Mouse (Mus musculus) heart, postnatal 14 days (tissue): ENCODE data around the gene Rac2. TPM values are rescaled to one million over a fixed set of nuclear protein-coding genes. Genes with fewer than 3 reads are reported as not detected.
A peak's percentile ranks its signal among the peaks of the same experiment; 100 is the strongest.

ENCODE experiments used
- DNase-seq, 2 experiments: peaks; one replicate each; pipeline ENCODE4 v3.0.0; 2021 to 2022
- intact Hi-C: fragments of 180-260 bp; cut with DNase I; formaldehyde crosslinking; loops from one replicate; pipeline ENCODE4 v1.15.1; 2025
- long read RNA-seq, 2 experiments: library from polyadenylated mRNA; stranded (forward); transcript quantifications; one replicate each; pipeline ENCODE4 v2.0.0; 2021
- total RNA-seq, 2 experiments: library from RNA; stranded (reverse); gene quantifications; 2 replicates each; pipeline ENCODE4 v1.2.3; 2021

Gene Rac2
- 10 to 100 TPM in 1 of 2 experiments, 1 to 10 TPM in 1; 3.9 to 18.7 TPM for total RNA-seq
- long read RNA-seq, experiment 1, transcript Rac2-201 (7 exons, 3,038 nt): major isoform, 28 of 33 reads
- long read RNA-seq, experiment 1, partial matches to known transcripts: 2 of 33 reads
- long read RNA-seq, experiment 1, other reads (novel, unspliced or antisense): 3 of 33 reads
- long read RNA-seq, experiment 2, transcript Rac2-201 (7 exons, 3,038 nt): major isoform, 6 of 6 reads
- long read RNA-seq, experiment 2, partial matches to known transcripts: 0 of 6 reads
- long read RNA-seq, experiment 2, other reads (novel, unspliced or antisense): 0 of 6 reads

DNA sequence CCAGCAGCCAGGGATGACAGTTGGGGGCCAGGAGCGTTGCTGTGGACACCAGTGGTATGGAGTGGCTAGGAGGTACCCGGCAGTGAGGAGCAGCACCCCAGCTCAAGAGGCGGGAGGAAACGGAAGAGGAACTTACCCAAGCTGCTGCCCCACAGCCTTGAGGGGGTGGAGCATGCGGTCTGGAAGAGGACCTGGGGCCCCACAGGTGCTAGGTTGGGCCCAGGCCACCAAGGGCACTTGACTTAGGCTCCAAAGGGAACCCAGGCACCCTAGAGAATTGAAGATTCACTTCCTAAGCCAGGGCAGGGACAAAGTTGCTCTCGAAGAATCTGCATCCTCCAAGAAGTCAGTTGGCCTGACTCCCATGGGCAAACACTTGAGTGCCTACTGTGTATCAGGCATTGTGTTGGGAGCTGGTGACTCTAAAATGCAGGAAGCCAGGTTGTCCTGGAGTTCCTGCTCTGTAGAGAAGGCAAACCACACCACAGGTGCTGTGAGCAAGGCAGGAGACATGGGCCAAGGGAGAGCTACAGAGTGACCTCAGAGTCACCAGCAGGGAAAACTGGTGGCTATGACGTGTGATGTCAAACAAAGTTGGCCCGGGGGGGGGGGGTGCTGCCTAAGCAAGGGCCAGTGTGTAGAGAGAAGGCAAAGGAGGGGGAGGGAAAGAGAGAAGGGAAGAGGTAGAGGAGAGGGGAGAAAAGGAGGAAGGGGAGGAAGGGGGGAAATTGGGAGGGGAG, at the start of gene Rac2:
TSS of gene Rac2 (minus strand) at position 126 of the 740 bp plus-strand sequence.
- no peak for DNase-seq
- intact Hi-C loops: no loop called here

DNA sequence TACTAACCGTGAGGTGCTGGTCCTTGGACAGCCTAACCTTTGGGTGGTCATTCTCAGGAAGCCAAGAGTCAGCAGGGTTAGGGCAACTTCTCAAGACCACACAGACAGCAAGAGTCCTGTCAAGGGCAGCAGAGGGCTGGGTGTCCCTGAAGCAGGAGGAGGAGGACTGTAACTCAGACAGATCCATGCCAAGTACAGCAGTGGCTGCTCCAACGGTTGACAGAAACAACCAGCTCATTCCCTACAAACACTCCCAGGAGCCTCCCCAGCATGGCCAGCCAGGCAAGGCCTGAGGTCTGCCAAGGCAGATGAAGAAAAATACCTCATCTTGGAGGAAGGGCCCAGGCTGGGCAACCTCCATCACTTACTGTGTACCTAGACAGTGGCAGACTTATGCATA, 44.4 kb upstream of the Rac2 start:
- no peak for DNase-seq
- intact Hi-C loops: no loop called here

DNA sequence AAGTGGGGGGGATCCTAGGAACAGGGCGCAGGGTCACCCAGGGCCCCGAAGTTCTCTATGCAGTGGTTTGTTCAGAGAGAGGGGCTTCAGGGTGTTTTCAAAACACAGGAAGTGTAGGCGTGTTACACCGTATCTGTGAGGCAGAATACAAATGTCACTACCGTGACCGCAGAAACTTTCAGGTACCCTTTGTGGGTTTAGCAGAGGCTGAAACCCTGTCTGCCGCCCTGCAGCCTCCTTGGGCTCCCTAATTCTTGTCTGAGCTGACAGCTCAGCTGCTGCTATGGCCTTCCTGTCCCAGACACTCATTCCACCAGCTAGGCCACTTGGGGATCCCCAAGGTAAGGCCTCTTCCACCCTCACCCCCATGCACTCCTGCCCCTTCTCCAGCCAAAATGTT, 42.0 kb upstream of the Rac2 start:
- no peak for DNase-seq
- intact Hi-C loops: no loop called here

DNA sequence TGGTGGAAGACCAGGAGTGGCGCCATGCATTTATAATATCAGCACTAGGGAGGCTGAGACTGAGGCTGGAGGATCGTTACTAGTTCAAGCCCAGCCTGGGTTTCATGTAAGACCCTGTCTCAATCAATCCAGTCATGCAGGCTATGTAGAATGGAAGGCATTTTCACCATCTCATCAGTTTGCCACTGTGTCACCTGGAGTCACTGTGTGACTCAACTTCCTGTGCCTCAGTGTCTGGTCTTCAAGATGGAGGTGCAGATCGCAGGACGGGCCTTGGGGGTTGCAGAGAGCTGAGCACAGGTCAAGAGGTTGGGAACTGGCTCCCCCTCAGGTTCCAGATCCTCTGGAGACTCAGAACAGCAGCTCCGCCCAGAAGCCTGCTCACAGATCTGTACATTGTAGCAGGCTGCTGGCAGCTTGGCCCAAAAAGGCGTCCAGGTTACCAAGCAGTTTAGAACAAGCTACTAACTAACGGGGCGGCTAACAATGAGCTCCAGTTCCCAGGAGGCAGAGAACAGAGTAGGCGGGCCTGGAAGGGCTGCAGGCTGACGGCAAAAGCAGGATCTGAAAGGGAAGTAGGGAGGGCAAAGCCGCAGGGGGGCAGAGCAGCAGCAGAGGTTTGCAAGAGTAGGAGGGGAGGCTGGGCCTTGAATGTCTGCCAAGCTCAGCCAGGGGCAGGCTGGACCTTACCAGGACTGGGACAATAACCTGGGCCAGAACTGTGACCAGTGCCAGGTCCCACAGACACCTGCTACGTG, 38.3 kb upstream of the Rac2 start:
- DNase-seq: peak in 1 of 2 experiments; percentile 23
- intact Hi-C loops: no loop called here

DNA sequence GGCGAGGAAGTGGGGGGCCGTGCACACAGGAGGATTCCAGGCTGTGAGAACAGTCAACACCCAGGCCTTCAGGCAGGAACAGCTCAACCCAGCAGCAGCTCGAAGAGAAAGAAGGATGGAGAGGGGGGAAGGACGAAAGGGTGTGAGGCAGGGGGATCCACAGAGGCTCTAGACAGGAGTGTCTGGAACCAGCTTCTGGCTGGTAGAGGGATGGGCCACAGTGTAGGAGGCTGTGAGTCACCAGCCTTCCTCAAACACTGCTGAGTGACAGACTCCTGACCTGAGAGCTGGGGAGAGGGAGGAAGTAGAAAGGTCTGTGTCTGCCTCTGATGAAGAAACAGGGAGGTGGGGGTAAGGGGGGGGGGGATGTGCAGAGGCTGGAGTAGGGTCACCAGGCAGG, 34.9 kb upstream of the Rac2 start:
- intact Hi-C loops: no loop called here
- DNase-seq: no peak

DNA sequence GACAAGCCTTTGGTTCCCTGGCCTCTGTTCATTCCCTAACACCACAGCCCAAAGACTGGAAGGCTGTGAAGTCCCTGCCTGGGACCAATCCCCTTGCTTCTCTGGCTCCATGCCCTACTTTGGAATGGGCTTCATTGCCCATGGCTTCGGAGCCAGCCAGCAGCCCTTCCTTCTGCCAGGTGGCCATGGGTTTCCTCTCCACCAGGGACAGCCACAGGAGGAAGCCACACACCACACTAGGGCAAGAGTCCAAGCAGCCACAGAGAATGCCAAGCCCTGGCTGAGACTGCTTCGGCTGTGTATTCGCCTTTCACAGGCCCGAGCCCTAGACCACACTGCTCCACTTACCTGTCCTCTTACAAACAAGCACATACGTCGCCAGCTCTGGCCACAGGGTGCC, 33.5 kb upstream of the Rac2 start:
- no peak for DNase-seq
- intact Hi-C loops: no loop called here

DNA sequence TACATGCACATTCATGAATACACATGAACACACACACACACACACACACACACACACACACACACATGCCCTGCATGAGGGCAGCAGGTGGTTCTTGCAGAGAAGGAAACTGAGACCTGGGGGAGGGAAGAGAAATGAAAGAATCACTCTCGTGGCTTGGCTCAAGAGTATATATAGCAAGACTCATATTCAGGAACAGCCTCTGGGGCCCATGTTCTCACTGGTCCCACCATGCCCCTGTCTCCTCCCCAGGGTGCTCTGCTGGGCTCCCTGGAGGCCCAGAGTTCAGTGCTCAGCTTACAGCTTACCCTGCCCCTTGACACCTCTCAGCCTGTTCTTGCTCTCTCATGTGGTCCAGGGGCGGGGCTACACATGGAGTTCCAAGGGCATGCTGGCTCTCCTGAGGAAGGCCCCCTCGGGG, 32.8 kb upstream of the Rac2 start:
- intact Hi-C loops: no loop called here

DNA sequence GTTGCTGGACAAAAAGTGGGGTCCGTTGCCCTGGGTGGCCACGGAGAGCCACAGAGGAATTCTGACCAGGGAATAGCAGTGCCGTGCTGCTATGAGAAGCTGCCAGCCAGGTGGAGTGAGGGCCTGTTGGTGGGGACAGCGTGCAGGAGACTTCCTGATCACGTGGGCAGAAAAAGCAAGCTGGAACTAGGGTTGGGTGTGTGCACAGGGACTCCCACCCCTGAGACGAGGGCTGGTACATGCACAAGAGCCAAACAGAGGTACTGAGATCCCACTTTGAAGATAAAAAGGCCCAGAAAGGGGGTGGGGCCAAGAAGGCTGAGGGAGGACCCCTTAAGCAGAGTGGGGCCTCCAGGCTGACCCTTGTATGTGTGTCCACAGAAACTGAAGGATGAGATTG, 31.7 kb upstream of the Rac2 start:
- DNase-seq: no peak
- intact Hi-C loops: no loop called here

More for the DNA sequence above, 32.8 kb upstream of the Rac2 start:
- DNase-seq: no peak

DNA sequence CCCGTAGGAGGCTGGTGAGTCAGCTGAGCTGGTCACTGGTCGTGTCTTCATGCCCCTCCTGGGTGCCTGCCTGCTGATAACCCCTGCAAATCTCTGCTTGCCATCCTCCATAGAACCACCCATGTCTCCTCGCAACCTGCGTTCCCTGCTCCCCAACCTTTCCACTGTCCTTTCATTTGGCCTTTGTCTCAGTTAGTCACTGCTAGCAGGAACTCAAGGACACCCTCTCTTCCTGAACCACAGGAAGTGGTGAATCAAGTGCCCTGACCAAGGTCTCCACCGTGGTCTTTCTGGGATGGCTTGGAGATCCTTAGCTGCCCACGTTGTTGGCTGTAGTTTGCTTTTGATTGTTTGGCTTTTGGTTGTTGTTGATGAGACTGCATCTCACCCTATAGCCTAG, 28.6 kb upstream of the Rac2 start:
- DNase-seq: no peak
- intact Hi-C loops: no loop called here

DNA sequence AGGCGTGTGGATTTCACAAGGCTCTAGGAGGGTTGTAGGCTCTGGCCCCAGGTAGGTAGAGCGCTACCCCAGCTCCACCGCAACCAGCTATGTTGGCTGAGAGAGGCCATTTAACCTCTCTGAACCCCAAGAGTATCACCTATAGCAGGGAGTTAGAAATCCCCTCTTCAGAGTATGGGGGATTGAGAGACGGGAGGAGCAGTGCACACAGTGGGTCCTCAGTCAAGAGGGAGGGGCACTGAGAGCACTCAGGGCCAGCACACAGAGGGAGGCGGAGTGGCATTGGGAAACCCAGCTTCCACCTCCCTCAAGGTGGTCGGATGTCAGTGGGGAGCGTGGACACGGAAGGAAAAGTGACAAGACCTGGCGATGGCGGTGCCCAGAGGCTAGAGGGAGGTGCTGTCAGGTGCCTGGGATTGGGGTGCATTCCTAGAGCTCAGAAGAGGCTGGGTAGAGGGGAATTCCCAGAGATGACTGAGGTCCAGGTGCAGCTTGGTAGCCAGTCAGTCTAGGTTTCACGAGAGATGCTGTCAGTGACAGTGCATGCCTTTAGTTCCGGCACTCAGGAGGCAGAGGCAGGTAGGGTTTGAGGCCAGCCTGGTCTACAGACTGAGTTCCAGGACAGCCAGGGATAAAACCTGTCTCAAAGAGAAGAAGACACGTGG, 27.1 kb upstream of the Rac2 start:
- no peak for DNase-seq
- intact Hi-C loops: no loop called here

DNA sequence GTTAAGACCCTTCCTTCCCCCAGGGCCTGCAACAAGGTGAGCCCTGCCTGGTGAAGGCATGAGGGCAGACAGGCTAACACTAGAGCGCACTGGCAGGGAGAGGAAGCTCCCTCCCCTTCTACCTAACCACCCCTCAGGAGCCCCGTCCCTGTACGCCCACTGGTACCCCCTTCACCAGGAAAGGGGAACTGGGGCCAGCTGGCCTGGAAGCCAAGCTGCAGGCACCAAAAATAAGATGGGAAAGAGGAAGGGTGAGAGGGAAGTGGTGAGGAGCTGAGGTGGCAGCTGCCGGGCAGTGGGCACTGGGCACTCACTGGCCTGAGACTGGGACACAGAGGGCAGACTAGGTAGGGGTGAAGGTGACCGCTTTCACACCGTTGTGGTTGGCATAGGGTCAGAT, 26.5 kb upstream of the Rac2 start:
- DNase-seq: peak; percentile 25 to 30
- intact Hi-C loops: no loop called here

DNA sequence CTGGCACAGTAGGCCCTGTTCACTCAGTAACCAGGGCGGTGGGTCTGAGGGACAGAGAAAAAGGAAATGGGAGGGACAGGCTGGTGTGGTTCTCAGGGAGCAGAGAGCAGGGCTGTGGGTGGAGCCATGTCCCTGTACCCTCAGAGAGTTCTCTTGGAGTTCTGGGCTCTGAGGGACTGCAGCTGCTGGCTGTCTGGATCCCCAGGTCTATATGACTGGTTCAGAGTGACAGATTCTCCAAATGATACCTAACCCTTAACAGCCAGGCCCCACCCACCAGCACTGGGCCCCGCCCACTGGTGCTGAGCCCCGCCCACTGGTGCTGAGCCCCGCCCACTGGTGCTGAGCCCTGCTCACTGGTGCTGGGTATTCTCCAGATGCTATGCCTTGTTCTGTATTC, 25.1 kb upstream of the Rac2 start:
- intact Hi-C loops: no loop called here
- DNase-seq: peak; percentile 46 to 55

DNA sequence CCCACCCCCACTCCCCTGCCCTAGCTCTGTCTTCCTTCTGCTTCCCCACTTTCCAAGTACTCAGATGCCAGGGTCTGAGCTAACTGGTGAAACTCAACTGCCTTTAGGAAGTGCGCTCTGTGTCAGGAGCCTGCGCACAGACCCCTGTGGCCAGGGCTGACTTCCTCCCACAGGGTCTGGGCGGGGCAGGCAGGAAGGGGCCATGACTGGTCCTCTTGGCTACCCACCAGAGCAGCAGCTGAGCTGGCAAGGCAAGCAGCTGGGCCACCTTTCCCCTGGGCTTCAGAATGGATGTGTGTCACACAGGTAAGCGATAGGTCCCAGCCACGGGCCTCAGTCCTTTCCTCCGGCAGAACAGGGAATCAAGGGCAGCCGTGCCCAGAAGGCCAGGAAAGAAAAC, 24.3 kb upstream of the Rac2 start, which contains the start of gene Cyth4:
TSS of gene Cyth4 (plus strand) at position 134 of the 400 bp plus-strand sequence.
- DNase-seq: peak; percentile 58
- intact Hi-C loops: no loop called here

DNA sequence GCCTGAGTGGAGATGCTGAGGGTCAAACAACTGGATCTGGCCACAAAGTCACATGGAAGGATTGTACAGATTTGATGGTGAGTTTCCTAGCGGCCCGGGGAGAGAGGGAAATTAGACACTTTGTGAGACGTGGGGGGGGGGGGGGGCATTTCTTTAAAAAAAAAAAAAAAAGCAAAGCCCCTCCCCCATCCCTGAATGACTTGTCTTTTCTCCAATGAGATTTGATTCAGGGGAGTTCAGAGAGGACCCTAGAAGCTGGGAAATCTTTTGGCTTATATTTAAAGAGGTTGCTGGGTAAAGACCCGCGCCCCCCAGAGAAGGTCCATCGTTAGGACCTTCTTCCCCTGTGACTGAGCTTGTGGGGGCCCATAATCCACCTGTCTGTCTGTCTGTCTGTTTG, 23.9 kb upstream of the Rac2 start:
- DNase-seq: no peak
- intact Hi-C loops: no loop called here

DNA sequence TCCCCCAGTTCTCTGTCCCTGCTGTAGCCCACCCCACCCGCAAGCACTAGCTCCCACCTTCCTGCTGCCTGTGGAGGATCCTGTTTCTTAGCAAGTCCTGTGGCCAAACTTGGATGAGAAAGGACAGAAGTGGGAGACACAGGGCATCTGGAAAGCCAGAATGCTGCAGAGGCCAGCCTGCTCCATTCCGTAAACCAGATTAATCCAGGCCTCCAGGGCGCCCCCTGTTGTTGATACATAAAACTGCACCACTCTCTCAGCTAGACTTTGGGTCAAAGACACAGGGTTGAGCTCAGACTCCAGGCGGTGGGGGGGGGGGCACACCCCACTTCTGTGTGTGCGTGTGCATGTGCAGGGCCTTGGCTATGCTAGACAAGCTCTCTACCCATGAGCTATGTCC, 22.9 kb upstream of the Rac2 start:
- no peak for DNase-seq
- intact Hi-C loops: no loop called here

DNA sequence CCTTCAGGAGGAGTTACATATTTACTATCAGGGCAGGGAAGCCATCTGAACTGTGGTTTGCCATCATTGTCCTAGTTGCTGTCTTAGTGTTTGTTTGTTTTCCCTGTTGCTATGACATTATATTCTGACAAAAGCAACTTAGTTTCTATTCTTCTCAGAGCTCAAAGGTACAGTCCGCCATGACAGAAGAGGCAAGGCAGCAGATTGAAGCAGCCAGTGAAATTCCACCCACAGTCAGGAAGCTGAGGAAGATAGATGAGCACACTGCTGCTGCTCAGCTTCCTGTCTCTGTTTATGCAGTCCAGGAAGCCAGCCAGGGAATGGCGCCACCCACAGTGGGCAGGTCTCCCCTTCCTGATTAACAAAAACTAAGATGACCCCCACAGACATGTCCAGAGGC, 22.2 kb upstream of the Rac2 start:
- no peak for DNase-seq
- intact Hi-C loops: no loop called here

DNA sequence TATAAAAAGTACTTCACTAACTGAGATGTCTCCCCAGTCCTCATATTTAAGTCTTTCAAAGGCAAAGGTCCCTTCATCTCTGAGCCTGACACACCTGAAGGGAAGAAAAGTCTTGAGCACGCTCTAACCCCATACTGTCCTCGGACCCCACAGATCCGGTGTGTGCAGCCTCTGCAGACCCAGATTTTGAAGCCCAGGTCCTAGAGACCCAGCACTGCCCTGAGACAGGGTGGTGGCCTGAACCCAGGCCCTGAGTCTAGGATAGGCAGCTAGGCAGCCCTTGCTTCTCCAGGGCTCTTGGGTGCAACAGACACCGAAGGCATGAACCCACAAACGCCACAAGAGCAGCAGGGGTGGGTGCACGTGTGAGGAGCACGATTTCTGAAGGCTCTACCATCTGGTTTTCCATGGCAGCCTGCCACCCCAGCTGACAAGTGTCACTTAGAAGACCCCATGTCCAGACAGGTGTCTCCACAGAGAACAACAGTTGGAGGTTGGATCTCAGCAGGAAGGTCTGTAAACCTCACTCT, 21.4 kb upstream of the Rac2 start:
- no peak for DNase-seq
- intact Hi-C loops: no loop called here

DNA sequence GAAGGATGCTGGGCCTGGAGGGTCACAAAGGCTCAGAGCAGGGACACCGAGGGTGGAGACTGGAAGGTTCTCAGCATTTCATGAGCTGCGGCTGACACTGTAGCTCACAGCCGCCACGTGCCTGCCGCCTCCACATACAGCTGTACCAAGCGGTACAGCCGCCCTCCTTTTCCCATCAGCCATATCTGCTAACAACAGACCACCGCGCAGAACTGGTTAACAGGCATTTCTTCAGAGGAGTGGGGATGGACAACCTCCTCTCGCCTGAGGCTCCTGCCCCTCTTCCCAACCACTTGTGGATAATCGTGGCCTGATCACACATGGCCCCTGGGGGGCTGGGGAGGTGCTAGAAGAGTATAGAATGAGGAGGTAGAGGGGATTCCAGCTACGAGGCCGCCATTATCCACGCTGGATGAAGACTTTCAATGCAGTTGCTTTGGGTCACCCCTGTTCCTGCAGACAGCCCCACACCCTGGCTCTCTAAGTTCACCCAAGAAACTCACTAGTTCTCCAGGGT, 19.9 kb upstream of the Rac2 start:
- intact Hi-C loops: no loop called here

DNA sequence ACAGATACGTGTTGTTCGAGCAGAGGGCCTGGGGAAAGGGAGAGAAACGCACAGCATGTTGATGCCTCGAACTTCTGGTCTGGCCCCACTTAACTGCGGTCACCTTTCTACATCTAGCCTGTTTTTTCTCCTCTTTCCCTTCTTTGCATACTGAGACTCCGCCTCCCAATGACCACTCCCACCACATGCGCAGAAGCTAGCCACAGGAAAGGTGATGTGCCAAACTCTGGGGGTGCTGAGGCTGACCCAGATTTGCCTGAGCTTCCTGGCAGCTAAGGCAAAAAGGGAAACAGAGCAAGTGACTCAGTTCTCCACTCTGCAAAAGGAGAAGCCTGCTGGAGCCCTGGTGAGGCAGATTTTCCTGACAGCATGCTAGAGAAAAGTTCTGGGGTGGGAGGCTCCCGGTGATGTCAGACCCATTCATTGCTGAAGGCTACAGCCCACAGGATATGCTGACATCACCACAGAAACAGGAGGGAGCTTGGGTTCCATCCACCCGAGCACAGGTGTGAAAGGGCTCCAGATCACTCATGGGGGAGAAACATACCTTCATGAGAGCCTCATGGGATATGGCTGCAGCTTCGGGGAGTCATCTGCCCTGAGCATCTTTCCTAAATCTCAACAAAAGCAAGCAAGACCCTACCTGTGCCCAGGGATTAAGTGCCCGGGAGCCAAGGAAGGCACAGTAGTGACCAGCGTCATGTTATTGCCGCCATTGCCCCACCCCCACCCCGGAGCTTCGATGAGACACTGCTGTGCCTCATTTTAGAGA, 19.3 kb upstream of the Rac2 start:
- no peak for DNase-seq
- intact Hi-C loops: no loop called here

More for the DNA sequence above, 19.9 kb upstream of the Rac2 start:
- no peak for DNase-seq

DNA sequence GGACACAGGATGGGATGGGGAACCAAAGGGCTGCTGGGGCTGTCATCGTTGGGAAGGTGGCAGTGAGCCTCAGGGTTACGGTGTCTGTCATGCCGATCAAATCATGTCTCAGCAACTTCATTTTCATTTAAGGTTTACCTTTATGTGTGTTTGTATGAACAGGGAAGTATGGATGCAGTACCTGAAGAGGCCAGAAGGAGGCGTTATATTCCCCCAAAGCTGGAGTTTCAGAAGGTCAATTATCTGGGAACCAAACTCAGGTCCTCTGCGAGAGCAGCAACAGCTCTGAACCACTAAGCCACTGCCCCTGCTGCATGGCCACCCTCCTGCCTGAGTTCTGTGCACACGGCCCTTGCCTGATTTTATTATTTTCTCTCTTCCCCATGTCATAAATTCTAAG, 18.2 kb upstream of the Rac2 start:
- intact Hi-C loops: no loop called here
- no peak for DNase-seq
